Mouse (Mus musculus): ENCODE measurements around the gene Zfp786.

The Zfp786 gene

GRCm38 (mm10) chr6:47821236-47821635, 9.4 kb downstream of the Zfp786 start:
- no peak for DNase-seq (ENCODE audit: extremely low read depth, low read depth)

GRCm38 (mm10) chr6:47819626-47820325, 10.9 kb downstream of the Zfp786 start:
- DNase-seq (ENCODE audit: extremely low read depth, low read depth), result no peak

GRCm38 (mm10) chr6:47818721-47819120, 11.9 kb downstream of the Zfp786 start:
- DNase-seq (ENCODE audit: extremely low read depth, low read depth), result no peak

- DNase-seq (ENCODE audit: extremely low read depth, low read depth), result no peak
Observed at GRCm38 (mm10) chr6:47816151-47816550, 14.5 kb downstream of the Zfp786 start.

GRCm38 (mm10) chr6:47813257-47813878, 17.3 kb downstream of the Zfp786 start, which contains the start of gene Pdia4:
Pdia4 (minus strand) TSS chr6:47813430.
- DNase-seq (ENCODE audit: extremely low read depth, low read depth), result peak; percentile 97

GRCm38 (mm10) chr6:47812271-47812915, 18.3 kb downstream of the Zfp786 start:
- peak; percentile 21 for DNase-seq (ENCODE audit: extremely low read depth, low read depth)

- no peak for DNase-seq (ENCODE audit: extremely low read depth, low read depth)
Observed at GRCm38 (mm10) chr6:47811324-47811723, 19.3 kb downstream of the Zfp786 start.

GRCm38 (mm10) chr6:47810181-47810580, 20.5 kb downstream of the Zfp786 start:
- DNase-seq (ENCODE audit: extremely low read depth, low read depth), result no peak

- DNase-seq (ENCODE audit: extremely low read depth, low read depth), result no peak
Observed at GRCm38 (mm10) chr6:47809053-47809452, 21.6 kb downstream of the Zfp786 start.

GRCm38 (mm10) chr6:47808545-47808944, 22.1 kb downstream of the Zfp786 start:
- DNase-seq (ENCODE audit: extremely low read depth, low read depth), result no peak

- no peak for DNase-seq (ENCODE audit: extremely low read depth, low read depth)
Observed at GRCm38 (mm10) chr6:47807419-47807818, 23.2 kb downstream of the Zfp786 start.

- DNase-seq (ENCODE audit: extremely low read depth, low read depth), result no peak
Observed at GRCm38 (mm10) chr6:47805520-47805919, 25.1 kb downstream of the Zfp786 start.

GRCm38 (mm10) chr6:47799079-47799478, 31.6 kb downstream of the Zfp786 start:
- DNase-seq (ENCODE audit: extremely low read depth, low read depth), result no peak

GRCm38 (mm10) chr6:47794106-47794830, 36.4 kb downstream of the Zfp786 start:
- no peak for DNase-seq (ENCODE audit: extremely low read depth, low read depth)

- no peak for DNase-seq (ENCODE audit: extremely low read depth, low read depth)
Observed at GRCm38 (mm10) chr6:47793284-47793683, 37.4 kb downstream of the Zfp786 start.

- DNase-seq (ENCODE audit: extremely low read depth, low read depth), result no peak
Observed at GRCm38 (mm10) chr6:47792533-47792932, 38.1 kb downstream of the Zfp786 start.

GRCm38 (mm10) chr6:47790745-47791144, 39.9 kb downstream of the Zfp786 start:
- peak; percentile 73 for DNase-seq (ENCODE audit: extremely low read depth, low read depth)

GRCm38 (mm10) chr6:47788821-47789220, 41.8 kb downstream of the Zfp786 start:
- no peak for DNase-seq (ENCODE audit: extremely low read depth, low read depth)

- peak; percentile 96 for DNase-seq (ENCODE audit: extremely low read depth, low read depth)
Observed at GRCm38 (mm10) chr6:47787941-47788736, 42.5 kb downstream of the Zfp786 start.

GRCm38 (mm10) chr6:47784707-47785412, 45.8 kb downstream of the Zfp786 start:
- peak; percentile 76 for DNase-seq (ENCODE audit: extremely low read depth, low read depth)

All from MEL-GATA-1-ER (cell line).